In genomic region chr10:16507681-16508080, GRCm38 (mm10) we compare ENCODE assay signal across 18 mouse cellular contexts.
DNase-seq lines count a peak whose midpoint lies in the region; ATAC-seq and TF ChIP-seq lines count a peak whose summit lies in the region.
"Had no signal": no experiment of that assay in that cellular context is flagged by ENCODE, and none has a peak within 500 bp of the region (broad histone marks: within the 10 kb centered on the region; RNA-seq: fewer than 3 reads in every experiment).

No protein-coding gene starts in this region.

- TF ChIP-seq EP300 in lung, postnatal 0 days (IDR thresholded peaks at IDR 0.05): no peak

- TF ChIP-seq CTCF in lung, postnatal 0 days (IDR thresholded peaks at IDR 0.05): no peak

- DNase-seq in heart, postnatal 4 days: no peak
- peak; percentile 18 for DNase-seq in lung, postnatal 0 days (ENCODE audit: low spot score)
- DNase-seq in lung, postnatal 25 days (ENCODE audit: low spot score): no peak
- DNase-seq in adipocyte (ENCODE audit: low spot score): peak; percentile 60
- DNase-seq in gastrocnemius, postnatal 36 days: no peak
- no peak for DNase-seq in B cell, adult 2 months
- DNase-seq: adrenal gland, adult 8-10 months; cerebellum, adult 8-10 months; kidney, adult 11 months; kidney, postnatal 10 days; lung, adult 2 months; retina, postnatal 1 day had no signal

- no peaks in the 10 kb centered on the region for H3K9me3 ChIP-seq in heart, embryonic 16.5 days (replicated peaks; ENCODE audit: control insufficient read depth, low read length)
- no peaks in the 10 kb centered on the region for H3K9me3 ChIP-seq in lung, postnatal 0 days (ENCODE audit: low read length)
- H3K9me3 ChIP-seq: forebrain, embryonic 15.5 days; hindbrain, embryonic 10.5 days; limb, embryonic 13.5 days; midbrain, embryonic 10.5 days had no signal

- H3K4me2 ChIP-seq in heart, embryonic 16.5 days (ENCODE audit: low read depth, low read length): no peak overlapping the region
- no peak overlapping the region for H3K4me2 ChIP-seq in lung, postnatal 0 days (replicated peaks; ENCODE audit: low read depth, low read length)
- H3K4me2 ChIP-seq: forebrain, embryonic 15.5 days; limb, embryonic 13.5 days had no signal

- ATAC-seq in heart, embryonic 16.5 days (replicated peaks; ENCODE audit: extremely low read depth, insufficient read depth, low FRiP score): no peak; the same call in 1 of the 2 replicates
- no peak for ATAC-seq in lung, postnatal 0 days
- ATAC-seq: forebrain, embryonic 15.5 days had no signal

- H3K27ac ChIP-seq in heart, embryonic 16.5 days (ENCODE audit: low read length): peak overlapping the region; percentile 55
- H3K27ac ChIP-seq in lung, postnatal 0 days (ENCODE audit: low read length): no peak overlapping the region
- H3K27ac ChIP-seq: forebrain, embryonic 15.5 days; hindbrain, embryonic 10.5 days; limb, embryonic 13.5 days; macrophage; midbrain, embryonic 10.5 days had no signal

- H3K36me3 ChIP-seq in heart, embryonic 16.5 days (ENCODE audit: control insufficient read depth, insufficient read depth): no peaks in the 10 kb centered on the region
- no peaks in the 10 kb centered on the region for H3K36me3 ChIP-seq in lung, postnatal 0 days (ENCODE audit: insufficient read depth, low read length)
- H3K36me3 ChIP-seq: forebrain, embryonic 15.5 days; hindbrain, embryonic 10.5 days; limb, embryonic 13.5 days; midbrain, embryonic 10.5 days had no signal

- no peak overlapping the region for H3K9ac ChIP-seq in heart, embryonic 16.5 days (ENCODE audit: low read length)
- H3K9ac ChIP-seq in lung, postnatal 0 days (replicated peaks; ENCODE audit: low read depth): no peak overlapping the region
- H3K9ac ChIP-seq: forebrain, embryonic 15.5 days; limb, embryonic 13.5 days had no signal

- H3K27me3 ChIP-seq in heart, embryonic 16.5 days (ENCODE audit: control insufficient read depth, insufficient read depth, low read length): no peaks in the 10 kb centered on the region
- H3K27me3 ChIP-seq in lung, postnatal 0 days (replicated peaks; ENCODE audit: insufficient read depth, low read length): no peaks in the 10 kb centered on the region
- H3K27me3 ChIP-seq: forebrain, embryonic 15.5 days; limb, embryonic 13.5 days had no signal

- H3K4me3 ChIP-seq in heart, embryonic 16.5 days (ENCODE audit: low read length): no peak overlapping the region
- no peak overlapping the region for H3K4me3 ChIP-seq in lung, postnatal 0 days (ENCODE audit: low read depth, low read length)
- H3K4me3 ChIP-seq: forebrain, embryonic 15.5 days; hindbrain, embryonic 10.5 days; limb, embryonic 13.5 days; midbrain, embryonic 10.5 days had no signal

- 31% methylated on average over 2 of the region's 2 CpGs for WGBS in heart, embryonic 16.5 days
- WGBS in lung, postnatal 0 days: 41% methylated on average over 2 of the region's 2 CpGs

- H3K4me1 ChIP-seq in heart, embryonic 16.5 days (ENCODE audit: control insufficient read depth, insufficient read depth, low read length): peaks cover 7% of the 10 kb centered on the region
- no peaks in the 10 kb centered on the region for H3K4me1 ChIP-seq in lung, postnatal 0 days (ENCODE audit: insufficient read depth, low read depth, low read length)
- H3K4me1 ChIP-seq: forebrain, embryonic 15.5 days; hindbrain, embryonic 10.5 days; limb, embryonic 13.5 days; midbrain, embryonic 10.5 days had no signal

- intact Hi-C loops in gastrocnemius, postnatal 36 days (cut with DNase I): no loop called here

Comparison
In these comparisons a context has a peak if more than half of its experiments do, and no peak if none do; other contexts are left out.
1. DNase-seq: peak in lung, postnatal 0 days (single experiment) and adipocyte (single experiment); none in heart, postnatal 4 days (single experiment), lung, postnatal 25 days (single experiment), gastrocnemius, postnatal 36 days (0 of 2) and B cell, adult 2 months (0 of 2).